Mouse (Mus musculus) cerebellum, adult (tissue): ENCODE data around the gene Inka1.
A peak's percentile ranks its signal among the peaks of the same experiment; 100 is the strongest.
"Not testable (repeated sequence)": the region's sequence is repeated elsewhere in the genome, so short reads cannot be mapped to it uniquely, and the experiment has no call there.

ENCODE experiments used
- ATAC-seq: cut with Nextera tagmentation; 2 replicates; pipeline ENCODE4 v1.9.2; 2017; ENCODE audit warnings: mild to moderate bottlenecking, moderate library complexity, mixed read lengths; ENCODE audit not compliant: insufficient number of reproducible peaks, low FRiP score, low TSS enrichment

Gene Inka1

GRCm38 (mm10) chr9:107985131-107986119, at the start of gene Inka1:
Gene Inka1, minus strand, starts transcription at chr9:107985879.
- peak; percentile 56; the same call in 1 of the 2 replicates for ATAC-seq

GRCm38 (mm10) chr9:108032126-108032525, 46.4 kb upstream of the Inka1 start:
- ATAC-seq, result no peak

- no peak for ATAC-seq
Measured at GRCm38 (mm10) chr9:108027867-108028266, 42.2 kb upstream of the Inka1 start.

- no peak for ATAC-seq
Measured at GRCm38 (mm10) chr9:108026584-108026983, 40.9 kb upstream of the Inka1 start.

GRCm38 (mm10) chr9:108023216-108023615, 37.5 kb upstream of the Inka1 start:
- no peak for ATAC-seq

GRCm38 (mm10) chr9:108020741-108021140, 35.1 kb upstream of the Inka1 start:
- no peak for ATAC-seq

- ATAC-seq, result no peak
Measured at GRCm38 (mm10) chr9:108017127-108017526, 31.4 kb upstream of the Inka1 start.

GRCm38 (mm10) chr9:108013577-108013976, 27.9 kb upstream of the Inka1 start:
- not testable (repeated sequence) for ATAC-seq

- ATAC-seq, result no peak
Measured at GRCm38 (mm10) chr9:108010385-108010784, 24.7 kb upstream of the Inka1 start.

- no peak for ATAC-seq
Measured at GRCm38 (mm10) chr9:108008041-108008440, 22.4 kb upstream of the Inka1 start.

- ATAC-seq, result no peak
Measured at GRCm38 (mm10) chr9:108003531-108003890, 17.8 kb upstream of the Inka1 start.

- ATAC-seq, result no peak
Measured at GRCm38 (mm10) chr9:108002778-108003530, 17.3 kb upstream of the Inka1 start.

- peak; percentile 99 for ATAC-seq
Measured at GRCm38 (mm10) chr9:108001922-108002770, 16.5 kb upstream of the Inka1 start, which contains the start of gene Ip6k1. Gene Ip6k1, plus strand, starts transcription at chr9:108002501.

- no peak for ATAC-seq
Measured at GRCm38 (mm10) chr9:107996049-107996448, 10.4 kb upstream of the Inka1 start, which contains the start of gene Gm20662. Gene Gm20662, plus strand, starts transcription at chr9:107996349.

- no peak for ATAC-seq
Measured at GRCm38 (mm10) chr9:107995513-107995912, 9.8 kb upstream of the Inka1 start.

GRCm38 (mm10) chr9:107994464-107994863, 8.8 kb upstream of the Inka1 start:
- no peak for ATAC-seq

- no peak for ATAC-seq
Measured at GRCm38 (mm10) chr9:107993013-107993412, 7.3 kb upstream of the Inka1 start.

GRCm38 (mm10) chr9:107992197-107992596, 6.5 kb upstream of the Inka1 start, which contains the start of gene Cdhr4:
Gene Cdhr4, plus strand, starts transcription at chr9:107992497.
- ATAC-seq, result no peak

- no peak for ATAC-seq
Measured at GRCm38 (mm10) chr9:107987950-107988349, 2.3 kb upstream of the Inka1 start.

- ATAC-seq, result peak; percentile 76; the same call in 1 of the 2 replicates
Measured at GRCm38 (mm10) chr9:107986376-107986775, 697 bp upstream of the Inka1 start.
